Mouse (Mus musculus) lung, embryonic 14.5 days (tissue): Measurements from ENCODE around the gene Dock1. TPM values are rescaled to one million over a fixed set of nuclear protein-coding genes. Genes with fewer than 3 reads are reported as not detected.

Source experiments
- ATAC-seq: fragments of 200-750 bp; cut with Nextera tagmentation; 2 replicates; pipeline ENCODE4 v1.8.0; 2017; ENCODE audit warnings: mild to moderate bottlenecking, moderate TSS enrichment, moderate library complexity; ENCODE audit not compliant: insufficient read depth
- DNase-seq: peaks from one replicate; pipeline ENCODE4 v3.0.0-alpha.2; 2015
- H3K27ac ChIP-seq: fragments of 300-500 bp; sonication (generic); 2 replicates; pipeline ENCODE4 v1.5.1; 2014; ENCODE audit warnings: low read depth, mild to moderate bottlenecking, moderate library complexity
- H3K27me3 ChIP-seq: fragments of 300-500 bp; sonication (generic); 2 replicates; pipeline ENCODE4 v1.6.1; 2014; ENCODE audit warnings: low read length, control low read depth; ENCODE audit not compliant: insufficient read depth
- H3K36me3 ChIP-seq: fragments of 300-500 bp; sonication (generic); 2 replicates; pipeline ENCODE4 v1.6.1; 2014; ENCODE audit warnings: control low read depth; ENCODE audit not compliant: insufficient read depth
- H3K4me1 ChIP-seq: fragments of 300-500 bp; sonication (generic); 2 replicates; pipeline ENCODE4 v1.6.1; 2014; ENCODE audit warnings: antibody characterized with exemption, control low read depth; ENCODE audit not compliant: insufficient read depth
- H3K4me2 ChIP-seq: fragments of 300-500 bp; sonication (generic); 2 replicates; pipeline ENCODE4 v1.6.1; 2014; ENCODE audit warnings: mild to moderate bottlenecking
- H3K4me3 ChIP-seq: fragments of 300-500 bp; sonication (generic); 2 replicates; pipeline ENCODE4 v1.5.1; 2014; ENCODE audit warnings: low read depth, low read length
- H3K9ac ChIP-seq: fragments of 300-500 bp; sonication (generic); 2 replicates; pipeline ENCODE4 v1.6.1; 2014
- H3K9me3 ChIP-seq: fragments of 300-500 bp; sonication (generic); 2 replicates; pipeline ENCODE4 v1.6.1; 2016; ENCODE audit warnings: low read depth, low read length, control low read depth
- CTCF ChIP-seq: IDR thresholded peaks from 2 replicates; pipeline ENCODE4 v1.5.1; 2016; ENCODE audit warnings: antibody characterized with exemption, low read depth
- WGBS: fragments of 180-500 bp; shearing (Covaris S2); extraction: QIAGEN DNeasy Blood & Tissue Kit; methylation state at CpG from one replicate; pipeline ENCODE4 v1.1.7; 2014; 5-methylcytosine and 5-hydroxymethylcytosine counted together
- polyA plus RNA-seq: library from polyadenylated mRNA; unstranded; fragments of >200 nt; fragmentation: Nextera tagmentation; extraction: Ambion mirVana; gene quantifications from 2 replicates; pipeline ENCODE4 v1.2.1, GENCODE M21; 2014

Dock1 gene
- polyA plus RNA-seq, 1 experiment from 2014 or later, result 57.3 TPM

DNA sequence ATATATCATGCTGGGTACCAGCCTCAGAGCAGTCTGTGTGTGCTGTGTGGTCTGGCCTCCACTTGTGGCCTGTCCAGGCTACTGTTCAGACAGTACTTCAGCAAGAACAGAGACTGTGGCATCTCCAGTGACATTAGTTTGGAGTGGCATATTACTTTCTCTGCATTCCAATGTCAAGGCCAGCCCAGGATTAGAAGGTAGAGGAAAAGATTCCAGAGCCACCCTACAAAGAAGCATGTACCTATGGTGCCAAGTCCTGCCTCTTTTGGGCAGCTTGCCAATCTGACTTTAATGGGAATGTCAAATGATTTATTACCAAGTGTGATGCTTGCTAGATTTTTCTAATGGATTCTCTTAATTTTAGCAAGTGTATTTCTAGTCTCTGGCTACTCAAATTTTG is 533.5 kb downstream of the Dock1 start:
- Histone ChIP-seq H3K4me3 (no peak overlapping the region), H3K4me2 (no peak overlapping the region), H3K36me3 (no peaks in the 10 kb centered on the region), H3K9me3 (no peaks in the 10 kb centered on the region), H3K9ac (no peak overlapping the region), H3K27ac (no peak overlapping the region), H3K27me3 (no peaks in the 10 kb centered on the region), H3K4me1 (no peaks in the 10 kb centered on the region)
- ATAC-seq (no peak), DNase-seq (peak; percentile 55)
- TF ChIP-seq CTCF, result no peak

DNA sequence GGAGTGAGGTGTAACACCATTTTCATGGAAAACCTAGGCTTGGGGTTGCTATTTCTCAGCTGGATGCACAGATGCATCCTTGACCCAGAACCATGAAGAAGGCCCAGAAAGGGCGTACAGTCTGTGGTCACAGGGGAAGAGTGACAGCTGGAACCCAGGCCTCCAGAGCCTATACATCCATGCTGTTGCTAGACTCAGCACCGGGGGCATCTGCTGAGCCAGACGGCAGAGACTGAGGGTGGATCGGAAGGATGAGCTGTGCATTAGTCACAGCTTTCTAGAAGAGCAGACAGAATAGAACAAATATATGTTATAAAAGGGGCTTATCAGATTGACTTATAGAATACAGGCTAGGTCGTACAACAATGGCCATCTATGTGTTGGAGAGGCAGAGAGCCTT is 534.7 kb downstream of the Dock1 start:
- WGBS, result 74% methylated on average over 5 of the region's 5 CpGs

DNA sequence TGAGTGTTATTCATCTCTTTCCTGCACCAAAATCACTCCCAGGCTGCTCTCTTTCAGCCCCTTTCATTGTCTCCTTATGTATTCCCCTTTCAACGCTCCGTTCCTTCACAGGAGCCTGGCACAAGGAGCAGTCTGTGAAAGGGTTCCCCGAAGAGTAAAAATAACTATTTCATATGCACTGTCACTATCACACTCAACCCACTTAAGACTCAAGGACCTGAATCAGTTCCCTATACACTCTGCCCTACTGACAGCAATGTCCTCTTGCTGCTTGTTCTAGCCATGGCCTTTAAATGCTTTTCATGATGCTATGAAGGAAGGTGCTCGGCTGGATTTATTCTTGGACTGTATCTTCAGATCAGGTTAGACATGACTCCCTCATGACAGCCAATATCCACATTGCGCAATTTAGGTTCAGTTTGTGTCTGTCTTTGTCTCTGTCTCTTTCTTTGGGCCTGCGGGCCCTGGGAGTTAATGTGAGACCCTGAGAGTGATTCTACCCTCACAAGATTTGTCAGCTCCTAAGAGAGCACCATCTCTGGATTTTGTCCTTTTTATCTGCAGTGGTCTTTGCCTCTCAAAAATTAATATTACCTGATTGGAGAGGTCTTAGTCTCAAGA is 538.6 kb downstream of the Dock1 start:
- no peak for ATAC-seq
- 84% methylated on average over 6 of the region's 6 CpGs for WGBS

More for the DNA sequence above, 534.7 kb downstream of the Dock1 start:
- no peaks in the 10 kb centered on the region for H3K4me1 ChIP-seq
- no peak for TF ChIP-seq CTCF
- H3K9ac ChIP-seq, result no peak overlapping the region
- no peaks in the 10 kb centered on the region for H3K36me3 ChIP-seq
- no peak overlapping the region for H3K27ac ChIP-seq
- H3K4me3 ChIP-seq, result no peak overlapping the region
- no peaks in the 10 kb centered on the region for H3K9me3 ChIP-seq
- DNase-seq (no peak), ATAC-seq (no peak)
- no peak overlapping the region for H3K4me2 ChIP-seq
- H3K27me3 ChIP-seq, result no peaks in the 10 kb centered on the region

DNA sequence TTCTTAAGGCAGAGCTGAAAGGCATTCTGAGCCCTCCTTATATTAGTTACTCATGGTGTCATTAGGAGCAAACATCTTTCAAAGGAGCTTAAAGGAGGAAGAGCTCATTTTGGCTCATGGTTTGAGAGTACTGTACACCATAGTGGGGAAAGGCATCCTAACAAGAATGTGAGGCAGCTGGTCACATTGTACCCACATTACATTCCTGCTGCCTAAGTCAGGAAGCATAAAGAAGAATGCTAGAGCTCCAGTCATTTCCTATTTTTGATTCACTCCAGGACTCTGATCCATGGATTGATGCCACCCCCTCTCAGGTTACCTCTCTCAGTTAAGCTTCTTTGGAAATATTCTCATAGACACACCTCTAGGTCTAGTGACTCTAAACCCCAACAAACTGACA is 539.8 kb downstream of the Dock1 start:
- Histone ChIP-seq H3K36me3 (no peaks in the 10 kb centered on the region), H3K4me3 (no peak overlapping the region), H3K9me3 (no peaks in the 10 kb centered on the region), H3K27me3 (no peaks in the 10 kb centered on the region), H3K27ac (no peak overlapping the region), H3K9ac (no peak overlapping the region), H3K4me1 (no peaks in the 10 kb centered on the region), H3K4me2 (no peak overlapping the region)
- no peak for ATAC-seq
- TF ChIP-seq CTCF, result no peak
- no peak for DNase-seq

More for the DNA sequence above, 538.6 kb downstream of the Dock1 start:
- Histone ChIP-seq H3K4me1 (no peaks in the 10 kb centered on the region), H3K4me3 (no peak overlapping the region), H3K27ac (no peak overlapping the region), H3K36me3 (no peaks in the 10 kb centered on the region), H3K4me2 (no peak overlapping the region), H3K9ac (no peak overlapping the region), H3K9me3 (no peaks in the 10 kb centered on the region), H3K27me3 (no peaks in the 10 kb centered on the region)
- no peak for TF ChIP-seq CTCF
- no peak for DNase-seq

DNA sequence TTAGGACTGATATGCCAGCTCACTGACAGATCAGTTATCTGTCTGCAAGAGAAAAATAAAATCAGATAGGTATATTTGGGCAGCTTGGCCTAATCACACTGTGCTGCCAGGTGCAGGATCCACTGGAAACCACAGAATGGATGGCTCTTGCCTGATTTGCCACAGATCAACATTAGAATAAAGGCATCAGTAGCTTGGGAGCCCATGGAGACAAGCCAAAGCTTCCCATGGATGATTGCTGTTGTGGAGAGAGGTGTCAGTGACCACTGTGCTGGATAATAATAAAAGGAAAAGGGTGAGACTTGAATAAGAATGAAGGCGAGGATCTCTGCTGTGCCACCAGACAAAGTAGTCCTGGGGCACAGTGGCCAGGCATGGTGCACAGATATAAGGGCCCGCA is 540.4 kb downstream of the Dock1 start:
- no peaks in the 10 kb centered on the region for H3K9me3 ChIP-seq
- H3K4me1 ChIP-seq, result no peaks in the 10 kb centered on the region
- no peaks in the 10 kb centered on the region for H3K36me3 ChIP-seq
- ATAC-seq (no peak), DNase-seq (no peak)
- WGBS, result 78% methylated on average over 2 of the region's 2 CpGs
- no peak overlapping the region for H3K4me3 ChIP-seq
- H3K4me2 ChIP-seq, result no peak overlapping the region
- TF ChIP-seq CTCF, result no peak
- no peaks in the 10 kb centered on the region for H3K27me3 ChIP-seq
- H3K9ac ChIP-seq, result no peak overlapping the region
- no peak overlapping the region for H3K27ac ChIP-seq

DNA sequence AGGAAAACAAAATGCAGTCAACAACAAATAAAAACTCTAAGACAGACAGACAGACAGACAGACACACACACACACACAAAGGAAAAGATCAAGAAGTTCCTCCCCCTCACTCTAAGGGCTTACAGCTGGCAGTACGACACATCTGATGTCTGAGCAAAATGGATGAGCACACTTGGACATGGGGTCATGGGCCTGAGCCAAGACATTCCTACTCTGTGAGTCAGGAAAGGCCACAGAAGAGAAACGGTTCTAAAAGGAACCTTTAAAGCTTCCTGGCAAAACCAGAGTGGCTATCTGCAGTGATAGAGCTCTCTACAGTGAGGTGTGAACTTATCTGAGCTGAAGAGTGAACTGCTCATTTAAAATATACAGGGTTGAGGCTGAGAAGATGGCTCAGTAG is 542.1 kb downstream of the Dock1 start:
- Histone ChIP-seq H3K36me3 (no peaks in the 10 kb centered on the region), H3K4me2 (no peak overlapping the region), H3K9ac (no peak overlapping the region), H3K4me1 (no peaks in the 10 kb centered on the region), H3K27me3 (no peaks in the 10 kb centered on the region), H3K4me3 (no peak overlapping the region), H3K27ac (no peak overlapping the region), H3K9me3 (no peaks in the 10 kb centered on the region)
- ATAC-seq (peak; percentile 83), DNase-seq (peak; percentile 79)
- WGBS, result 12% methylated on average over 2 of the region's 2 CpGs
- no peak for TF ChIP-seq CTCF

DNA sequence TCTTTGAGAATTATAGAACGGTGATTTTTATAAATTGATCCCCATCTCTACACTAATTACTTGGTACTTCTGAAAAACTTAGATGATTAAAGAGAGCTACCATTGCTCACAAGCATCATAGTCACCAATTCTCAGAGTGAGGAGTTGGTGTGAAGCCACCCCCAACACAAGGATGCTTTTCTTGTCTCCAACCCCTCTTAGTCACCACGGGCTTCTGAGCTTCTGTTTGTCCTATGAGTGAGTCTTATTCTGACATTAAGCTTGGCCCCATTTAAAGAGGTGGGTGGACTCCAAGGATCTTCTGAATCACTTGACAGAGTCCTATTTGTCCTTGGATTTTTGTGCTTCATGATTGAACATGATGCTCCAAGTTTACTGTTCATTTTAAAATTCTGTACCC is 551.0 kb downstream of the Dock1 start:
- TF ChIP-seq CTCF, result no peak
- Histone ChIP-seq H3K36me3 (no peaks in the 10 kb centered on the region), H3K4me2 (no peak overlapping the region), H3K4me1 (no peaks in the 10 kb centered on the region), H3K4me3 (no peak overlapping the region), H3K9ac (no peak overlapping the region), H3K27me3 (no peaks in the 10 kb centered on the region), H3K9me3 (no peaks in the 10 kb centered on the region), H3K27ac (no peak overlapping the region)
- DNase-seq (no peak), ATAC-seq (no peak)
- WGBS, result 84% methylated on average over 2 of the region's 2 CpGs
